Mouse (Mus musculus) intestine, embryonic 16.5 days (tissue): ENCODE results near the gene Mesp1. TPM values are rescaled to one million over a fixed set of nuclear protein-coding genes. Genes with fewer than 3 reads are reported as not detected.
"Not testable (repeated sequence)": the region's sequence is repeated elsewhere in the genome, so short reads cannot be mapped to it uniquely, and the experiment has no call there.

ENCODE experiments used
- ATAC-seq: fragments of 200-750 bp; cut with Nextera tagmentation; 2 replicates; pipeline ENCODE4 v1.8.0; 2017; ENCODE audit warnings: moderate TSS enrichment, moderate library complexity
- H3K27ac ChIP-seq: fragments of 300-500 bp; sonication (generic); 2 replicates; pipeline ENCODE4 v1.5.1; 2014; ENCODE audit warnings: mild to moderate bottlenecking, low read length
- H3K27me3 ChIP-seq: fragments of 300-500 bp; sonication (generic); replicated peaks from 2 replicates; pipeline ENCODE4 v1.6.1; 2014; ENCODE audit warnings: low read length, control low read depth, mixed read lengths; ENCODE audit not compliant: control insufficient read depth, insufficient read depth
- H3K36me3 ChIP-seq: fragments of 300-500 bp; sonication (generic); 2 replicates; pipeline ENCODE4 v1.6.1; 2014; ENCODE audit warnings: low read length, control low read depth; ENCODE audit not compliant: control insufficient read depth, insufficient read depth
- H3K4me1 ChIP-seq: fragments of 300-500 bp; sonication (generic); 2 replicates; pipeline ENCODE4 v1.6.1; 2014; ENCODE audit warnings: low read length, control low read depth, mixed read lengths; ENCODE audit not compliant: control insufficient read depth, insufficient read depth
- H3K4me2 ChIP-seq: fragments of 300-500 bp; sonication (generic); 2 replicates; pipeline ENCODE4 v1.6.1; 2014; ENCODE audit warnings: low read depth, low read length, control low read depth
- H3K4me3 ChIP-seq: fragments of 300-500 bp; sonication (generic); 2 replicates; pipeline ENCODE4 v1.5.1; 2014; ENCODE audit warnings: mild to moderate bottlenecking, low read length
- H3K9ac ChIP-seq: fragments of 300-500 bp; sonication (generic); 2 replicates; pipeline ENCODE4 v1.6.1; 2014; ENCODE audit warnings: low read depth, low read length
- H3K9me3 ChIP-seq: fragments of 300-500 bp; sonication (generic); 2 replicates; pipeline ENCODE4 v1.6.1; 2016; ENCODE audit warnings: low read length, control low read depth; ENCODE audit not compliant: control insufficient read depth
- WGBS: fragments of 180-500 bp; shearing (Covaris S2); extraction: QIAGEN DNeasy Blood & Tissue Kit; methylation state at CpG from one replicate; pipeline ENCODE4 v1.1.7; 2014; 5-methylcytosine and 5-hydroxymethylcytosine counted together
- polyA plus RNA-seq: library from polyadenylated mRNA; unstranded; fragments of >200 nt; fragmentation: Nextera tagmentation; extraction: Ambion mirVana; gene quantifications from 2 replicates; pipeline ENCODE4 v1.2.1, GENCODE M21; 2015

Mesp1 gene
- polyA plus RNA-seq, 1 experiment from 2014 or later: not detected

DNA sequence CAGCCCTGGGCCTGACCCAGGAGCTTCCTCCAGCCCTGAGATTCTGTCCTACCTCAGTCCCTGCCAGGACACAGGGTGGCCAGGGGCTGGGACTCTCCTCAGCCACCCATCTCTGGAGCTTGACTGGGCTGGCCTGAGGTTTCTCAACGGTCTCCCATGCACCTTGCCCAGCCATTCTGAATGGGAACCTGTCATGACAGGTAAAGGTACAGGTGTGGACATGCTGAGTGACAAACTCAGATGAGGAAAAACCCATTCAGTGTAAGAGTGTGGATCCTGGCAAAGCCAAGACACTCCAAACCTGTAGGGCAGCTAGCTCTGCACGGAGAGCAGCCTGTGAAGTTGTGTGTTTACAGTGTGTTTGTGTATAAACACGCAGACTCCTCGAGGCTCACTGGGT is 6.7 kb upstream of the Mesp1 start:
- Histone ChIP-seq H3K4me2 (no peak overlapping the region), H3K9me3 (no peaks in the 10 kb centered on the region), H3K36me3 (no peaks in the 10 kb centered on the region), H3K27me3 (no peaks in the 10 kb centered on the region), H3K4me1 (no peaks in the 10 kb centered on the region), H3K27ac (no peak overlapping the region), H3K9ac (no peak overlapping the region), H3K4me3 (no peak overlapping the region)
- 69% methylated on average over 4 of the region's 4 CpGs for WGBS
- ATAC-seq: no peak

DNA sequence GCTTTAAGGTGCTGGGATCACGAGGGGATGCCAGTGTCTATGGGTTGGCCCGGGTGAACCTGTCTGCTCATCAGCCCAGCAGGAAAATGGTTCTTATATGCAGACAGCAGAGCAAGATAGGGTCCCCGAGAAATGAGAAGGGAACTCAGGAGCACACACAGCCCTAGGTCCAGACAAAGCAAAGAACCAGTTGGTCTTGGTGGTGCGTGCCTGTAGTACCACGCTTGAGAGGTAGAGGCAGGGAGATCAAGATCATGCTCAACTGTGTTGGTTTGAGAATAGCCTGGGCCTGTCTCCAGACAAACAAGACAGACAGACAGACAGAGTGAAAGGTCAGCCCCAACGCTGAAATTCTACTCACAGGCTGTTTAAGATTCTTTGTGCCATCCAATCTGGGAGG is 5.9 kb upstream of the Mesp1 start:
- WGBS: 78% methylated on average over 6 of the region's 6 CpGs
- ATAC-seq: 0 out of 2 replicates have a peak, but pooled peaks have one; percentile 16
- Histone ChIP-seq H3K9me3 (no peaks in the 10 kb centered on the region), H3K27me3 (no peaks in the 10 kb centered on the region), H3K9ac (no peak overlapping the region), H3K27ac (no peak overlapping the region), H3K36me3 (no peaks in the 10 kb centered on the region), H3K4me1 (no peaks in the 10 kb centered on the region), H3K4me2 (no peak overlapping the region), H3K4me3 (no peak overlapping the region)

DNA sequence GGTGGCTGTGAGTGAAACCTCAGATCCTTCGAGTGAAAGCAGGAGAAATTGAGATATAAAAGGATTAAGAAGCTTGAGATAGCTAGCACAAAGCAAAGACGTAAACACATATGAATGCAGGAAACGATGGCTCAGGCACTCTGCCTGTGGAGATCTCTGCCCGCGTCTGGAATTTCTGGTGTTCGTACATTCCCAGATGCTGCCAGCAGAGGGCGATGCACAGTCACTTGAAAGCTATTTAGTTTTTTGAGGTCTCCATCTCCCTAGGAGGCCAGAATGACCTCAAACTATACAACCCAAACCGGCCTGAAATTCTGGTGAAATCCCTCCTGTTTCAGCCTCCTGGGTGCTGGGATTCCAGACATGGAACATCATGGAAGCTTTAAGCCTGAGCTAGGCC is 5.5 kb upstream of the Mesp1 start:
- H3K4me2 ChIP-seq: no peak overlapping the region
- H3K27ac ChIP-seq: no peak overlapping the region
- peak; percentile 5; the same call in 1 of the 2 replicates for ATAC-seq
- no peaks in the 10 kb centered on the region for H3K9me3 ChIP-seq
- H3K4me1 ChIP-seq: no peaks in the 10 kb centered on the region
- no peak overlapping the region for H3K9ac ChIP-seq
- H3K36me3 ChIP-seq: no peaks in the 10 kb centered on the region
- H3K27me3 ChIP-seq: peaks cover under 1% of the 10 kb centered on the region; the same call in 1 of the 2 replicates
- H3K4me3 ChIP-seq: no peak overlapping the region
- WGBS: 4% methylated on average over 8 of the region's 8 CpGs

DNA sequence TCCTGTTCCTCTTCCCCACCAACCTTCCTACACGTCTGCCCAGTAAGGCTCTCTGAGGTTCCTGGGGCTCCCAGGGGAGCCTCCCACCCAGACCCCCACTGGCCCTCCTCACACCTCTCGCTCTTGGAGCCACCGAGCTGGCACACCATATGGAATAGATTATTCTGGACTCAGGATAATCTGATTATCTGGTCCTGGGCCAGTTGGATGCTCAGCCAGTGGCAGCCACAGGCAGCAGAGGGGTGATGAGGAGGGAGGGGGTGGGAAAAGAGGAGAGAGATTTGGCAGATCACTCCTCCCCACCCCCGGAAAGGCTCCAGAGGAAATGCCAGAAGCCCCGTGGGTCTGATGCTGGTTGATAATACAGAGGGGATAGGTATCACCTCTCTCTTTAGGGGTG is 5.0 kb upstream of the Mesp1 start:
- Histone ChIP-seq H3K4me3 (no peak overlapping the region), H3K4me2 (no peak overlapping the region), H3K4me1 (no peaks in the 10 kb centered on the region), H3K9ac (no peak overlapping the region), H3K27ac (no peak overlapping the region), H3K36me3 (no peaks in the 10 kb centered on the region), H3K9me3 (no peaks in the 10 kb centered on the region), H3K27me3 (peaks cover 5% of the 10 kb centered on the region; the same call in 1 of the 2 replicates)
- ATAC-seq: peak; percentile 13; the same call in 1 of the 2 replicates
- WGBS: 30% methylated on average over 5 of the region's 5 CpGs

DNA sequence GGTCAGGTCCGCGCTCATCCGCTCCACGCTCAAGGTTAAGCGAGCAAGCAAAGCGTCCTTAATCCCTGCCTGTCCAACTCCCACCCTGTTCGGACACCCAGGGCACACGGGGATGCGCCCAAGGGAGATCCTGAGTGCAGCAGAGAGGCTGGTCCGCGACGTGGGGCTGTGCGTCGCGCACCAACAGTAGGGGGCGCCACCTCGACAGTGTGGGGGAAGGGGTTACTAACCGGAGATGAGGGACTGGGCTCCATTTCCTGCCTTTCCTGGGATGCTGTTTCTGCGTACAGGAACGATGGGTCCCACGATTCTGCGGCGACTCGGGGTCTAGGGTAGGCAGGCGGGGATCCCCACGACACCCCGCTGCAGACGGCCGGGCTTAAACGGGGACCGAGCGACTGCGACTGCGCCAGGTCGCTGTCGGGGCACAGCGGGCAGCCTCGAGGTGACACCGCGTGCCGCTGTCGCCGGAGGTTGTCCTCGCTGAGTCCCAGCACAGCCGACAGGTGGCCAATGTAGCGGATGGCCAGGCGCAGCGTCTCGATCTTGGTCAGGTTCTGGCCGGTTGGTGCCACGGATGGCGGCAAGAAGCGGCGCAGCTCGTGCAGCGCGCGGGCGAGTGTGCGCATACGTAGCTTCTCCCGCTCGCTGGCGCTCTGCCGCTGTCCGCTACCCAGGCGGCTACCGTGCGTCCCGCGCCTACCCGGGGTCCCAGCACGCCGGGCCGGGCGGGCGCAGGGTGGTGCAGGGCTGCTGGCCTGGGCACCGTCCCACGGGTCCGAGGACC is 760 bp downstream of the Mesp1 start:
- ATAC-seq: peak; percentile 29
- H3K9me3 ChIP-seq: no peaks in the 10 kb centered on the region
- 1% methylated on average over 79 of the region's 80 CpGs for WGBS
- peaks cover 17% of the 10 kb centered on the region for H3K4me1 ChIP-seq
- H3K4me2 ChIP-seq: peak overlapping the region; percentile 89
- no peaks in the 10 kb centered on the region for H3K36me3 ChIP-seq
- peaks cover 32% of the 10 kb centered on the region for H3K27me3 ChIP-seq
- H3K27ac ChIP-seq: no peak overlapping the region
- peak overlapping the region; percentile 54 for H3K4me3 ChIP-seq
- peak overlapping the region; percentile 68 for H3K9ac ChIP-seq

DNA sequence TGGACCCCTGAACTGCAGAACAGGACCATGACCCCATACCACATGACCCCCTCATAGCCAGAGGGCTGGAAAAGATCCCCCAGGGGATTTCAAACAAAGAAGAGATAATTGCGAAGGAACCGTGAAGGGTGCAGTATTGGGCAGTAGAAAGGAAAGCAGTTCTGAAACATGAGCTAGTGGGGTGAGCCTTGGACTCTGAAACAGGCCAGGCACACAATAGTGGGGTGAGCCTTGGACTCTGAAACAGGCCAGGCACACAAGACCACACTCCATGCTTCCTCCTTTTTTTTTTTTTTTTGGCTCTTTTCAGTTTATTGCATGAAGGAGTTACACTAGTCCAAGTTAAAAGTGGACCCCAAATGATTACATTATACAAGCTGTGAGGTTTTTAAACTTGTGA is 3.8 kb downstream of the Mesp1 start:
- not testable (repeated sequence) for H3K9me3 ChIP-seq, H3K36me3 ChIP-seq, H3K4me3 ChIP-seq, H3K4me2 ChIP-seq, H3K9ac ChIP-seq
- Histone ChIP-seq H3K4me1 (peaks cover 17% of the 10 kb centered on the region), H3K27me3 (peaks cover 32% of the 10 kb centered on the region), H3K27ac (peak overlapping the region; percentile 79)
- ATAC-seq: peak; percentile 92
- 12% methylated on average over 2 of the region's 2 CpGs for WGBS

DNA sequence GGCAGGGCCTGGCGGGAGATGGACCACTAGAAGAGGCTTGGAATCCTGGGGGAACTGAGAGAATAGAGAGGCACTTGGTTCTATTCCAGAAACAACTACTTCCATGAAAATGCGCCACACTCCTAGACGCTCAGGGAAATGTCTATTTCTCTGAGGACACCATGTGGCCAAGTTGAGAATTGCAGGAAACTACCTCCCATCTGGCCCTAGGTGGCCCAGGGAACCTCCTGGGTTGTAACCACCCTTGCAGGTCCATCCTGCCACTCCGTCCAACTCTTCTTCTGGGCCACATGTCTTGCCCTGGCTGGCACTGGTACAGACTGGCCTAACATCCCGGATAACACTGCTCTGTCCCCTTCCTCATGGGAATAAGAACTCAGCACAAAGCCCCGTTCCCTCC is 7.3 kb downstream of the Mesp1 start:
- Histone ChIP-seq H3K27me3 (peaks cover 6% of the 10 kb centered on the region), H3K4me1 (peaks cover 3% of the 10 kb centered on the region; the same call in 1 of the 2 replicates), H3K9ac (no peak overlapping the region), H3K36me3 (no peaks in the 10 kb centered on the region), H3K4me2 (no peak overlapping the region), H3K27ac (no peak overlapping the region), H3K4me3 (no peak overlapping the region), H3K9me3 (no peaks in the 10 kb centered on the region)
- peak; percentile 12; the same call in 1 of the 2 replicates for ATAC-seq
- 25% methylated on average over 6 of the region's 6 CpGs for WGBS

DNA sequence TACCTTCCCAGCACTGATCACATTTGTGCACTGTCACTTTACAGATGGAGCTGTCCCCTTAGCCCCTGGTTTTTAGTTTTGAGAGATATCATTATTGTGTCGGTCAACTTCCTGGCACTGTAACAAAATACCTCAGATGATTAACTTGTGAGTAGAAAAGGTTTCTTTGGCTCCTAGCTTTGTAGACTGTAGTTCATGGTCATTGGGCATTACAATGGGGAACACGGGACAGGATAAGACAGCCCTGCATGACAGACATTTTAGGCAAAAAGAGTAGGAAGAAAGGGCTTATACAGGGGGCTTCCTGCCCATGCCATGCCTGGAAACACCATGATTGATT is 11.1 kb downstream of the Mesp1 start:
- WGBS: 82% methylated on average over 2 of the region's 2 CpGs
- Histone ChIP-seq H3K4me2 (no peak overlapping the region), H3K4me1 (peaks cover 9% of the 10 kb centered on the region), H3K36me3 (no peaks in the 10 kb centered on the region), H3K27me3 (no peaks in the 10 kb centered on the region), H3K4me3 (no peak overlapping the region), H3K27ac (no peak overlapping the region), H3K9me3 (no peaks in the 10 kb centered on the region), H3K9ac (no peak overlapping the region)
- ATAC-seq: no peak

DNA sequence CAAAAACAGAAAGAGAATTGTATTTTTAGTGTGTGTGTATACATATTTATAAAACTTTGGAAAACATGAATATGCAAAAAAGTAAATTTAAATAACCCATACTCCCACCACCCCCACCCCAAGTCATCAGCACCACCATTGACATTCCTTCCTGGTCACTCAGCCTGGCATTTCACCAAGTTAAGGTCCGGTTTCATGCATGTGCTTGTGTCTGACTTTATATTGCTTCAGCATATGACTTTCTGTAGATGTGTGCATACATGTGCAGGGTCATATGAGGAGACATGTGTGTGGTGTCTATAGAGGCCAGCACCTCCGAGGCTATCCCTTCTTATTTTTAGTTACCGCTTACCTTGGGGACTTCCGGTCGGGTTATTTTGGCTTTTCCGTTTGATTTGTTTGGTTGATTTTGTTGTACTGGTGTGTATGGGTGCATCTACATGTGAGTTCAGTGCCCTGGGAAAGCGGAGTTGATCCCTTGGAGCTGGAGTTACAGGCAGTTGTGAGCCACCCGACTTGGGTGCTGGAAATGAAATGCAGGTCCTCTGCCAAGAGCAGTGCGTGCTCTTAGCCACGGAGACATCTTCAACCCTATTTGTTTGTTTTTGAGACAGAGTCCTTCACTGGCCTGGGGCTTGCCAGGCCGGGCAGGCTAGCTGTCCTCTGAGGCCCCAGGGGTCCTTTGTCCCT is 11.6 kb downstream of the Mesp1 start:
- no peak for ATAC-seq
- Histone ChIP-seq H3K9me3 (no peaks in the 10 kb centered on the region), H3K4me3 (no peak overlapping the region), H3K27me3 (no peaks in the 10 kb centered on the region), H3K27ac (no peak overlapping the region), H3K9ac (no peak overlapping the region), H3K36me3 (no peaks in the 10 kb centered on the region), H3K4me1 (peaks cover 9% of the 10 kb centered on the region), H3K4me2 (no peak overlapping the region)
- 80% methylated on average over 11 of the region's 11 CpGs for WGBS
